Mouse (Mus musculus): ENCODE data around the gene Tent4b.

The Tent4b gene

DNA sequence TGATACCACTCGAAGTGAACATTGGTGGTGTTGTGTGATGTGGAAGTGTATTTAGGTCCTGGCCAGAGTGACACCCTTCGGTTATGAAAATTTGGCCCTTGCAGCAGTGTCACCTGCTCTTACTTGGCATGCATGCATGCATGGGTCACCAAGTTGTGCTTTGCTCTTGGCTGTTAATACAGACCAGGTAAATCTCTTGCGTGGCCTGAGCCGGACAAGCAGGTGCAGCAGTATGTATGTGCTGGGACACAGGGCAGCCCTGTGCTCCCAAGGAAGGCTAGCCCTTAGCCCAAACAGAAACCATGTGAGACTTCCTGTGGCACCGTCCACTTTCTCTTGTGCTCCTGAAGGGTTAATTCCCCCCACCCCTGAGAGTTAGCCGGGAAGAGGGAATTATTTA, 28.8 kb downstream of the Tent4b start:
- no peak for DNase-seq (ENCODE audit: extremely low read depth, low read depth, low spot score)

DNA sequence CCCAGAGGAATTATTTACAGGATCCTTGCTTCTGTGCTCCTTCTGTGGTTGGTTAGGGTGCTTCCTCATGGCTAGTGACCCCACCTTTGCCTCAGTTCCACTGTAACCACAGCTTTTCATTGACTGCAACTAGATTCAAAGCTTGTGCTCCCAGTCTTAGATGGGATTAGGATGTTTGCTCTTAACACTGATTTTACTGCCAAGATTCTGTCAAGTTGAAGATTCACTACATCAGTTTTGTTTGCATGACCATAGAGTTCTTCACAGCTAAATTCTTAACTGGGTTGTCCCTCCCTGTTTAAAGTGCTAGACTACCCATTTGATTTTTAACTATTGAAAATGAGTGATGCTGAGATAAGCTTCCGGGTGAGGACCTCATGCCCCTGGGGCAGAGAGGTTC, 29.3 kb downstream of the Tent4b start:
- DNase-seq (ENCODE audit: extremely low read depth, low read depth, low spot score) = no peak

DNA sequence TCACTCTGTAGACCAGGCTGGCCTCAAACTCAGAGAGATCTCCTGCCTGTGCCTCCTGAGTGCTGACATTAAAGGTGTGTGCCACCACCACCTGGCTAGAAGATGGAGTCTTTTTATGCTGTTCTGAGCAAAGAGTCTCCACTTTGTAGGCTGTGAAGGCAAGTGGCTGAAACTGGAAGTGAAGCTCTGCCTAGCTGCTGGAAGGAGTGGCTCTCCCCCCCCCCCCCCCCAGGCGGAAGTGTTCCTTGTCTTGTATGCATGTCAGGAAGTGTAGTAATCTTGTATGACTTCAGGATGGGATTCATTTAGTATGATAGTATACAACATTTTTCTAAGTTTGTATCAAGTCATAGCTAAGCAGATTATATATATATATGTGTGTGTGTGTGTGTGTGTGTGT, 29.8 kb downstream of the Tent4b start:
- no peak for DNase-seq (ENCODE audit: extremely low read depth, low read depth, low spot score)

DNA sequence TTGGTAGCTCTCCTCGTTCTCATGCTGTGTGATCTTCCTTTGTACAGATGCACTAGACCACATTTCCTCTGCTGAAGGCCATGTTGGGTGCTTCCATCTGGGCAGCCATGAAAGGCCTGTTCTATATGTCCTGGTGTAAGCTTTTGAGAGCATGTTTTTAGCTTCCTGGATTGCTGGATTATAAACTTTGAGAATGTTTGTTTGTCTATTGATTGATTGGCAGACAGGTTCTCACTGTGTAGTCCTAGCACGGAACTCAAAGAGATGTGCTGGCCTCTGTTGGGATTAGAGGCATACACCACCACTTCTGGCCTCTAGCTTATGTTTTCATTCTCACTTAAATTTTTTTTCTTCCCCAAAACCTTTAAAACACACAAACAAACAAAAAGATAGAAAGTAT, 37.7 kb downstream of the Tent4b start:
- no peak for DNase-seq (ENCODE audit: extremely low read depth, low read depth, low spot score)

DNA sequence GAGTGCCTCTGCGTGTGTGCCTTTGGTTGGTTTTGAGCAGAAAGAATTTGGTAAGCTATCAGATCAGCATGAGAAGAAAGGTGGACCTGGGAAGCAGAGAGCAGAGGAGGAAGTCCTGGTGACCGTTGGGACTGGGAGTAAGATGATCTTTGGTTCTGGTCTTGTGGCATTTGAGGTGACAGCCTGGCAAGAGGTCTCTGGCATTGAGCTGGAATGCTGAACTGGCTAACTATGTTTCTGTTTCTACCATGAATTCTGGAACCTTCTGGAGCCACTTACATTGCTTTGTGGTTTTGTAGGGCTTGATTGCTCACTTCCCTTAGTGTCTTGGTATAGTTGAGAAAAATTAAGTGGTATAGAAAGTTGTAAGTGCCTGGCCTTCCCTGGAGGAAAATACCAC, 38.6 kb downstream of the Tent4b start:
- DNase-seq (ENCODE audit: extremely low read depth, low read depth, low spot score) = no peak

DNA sequence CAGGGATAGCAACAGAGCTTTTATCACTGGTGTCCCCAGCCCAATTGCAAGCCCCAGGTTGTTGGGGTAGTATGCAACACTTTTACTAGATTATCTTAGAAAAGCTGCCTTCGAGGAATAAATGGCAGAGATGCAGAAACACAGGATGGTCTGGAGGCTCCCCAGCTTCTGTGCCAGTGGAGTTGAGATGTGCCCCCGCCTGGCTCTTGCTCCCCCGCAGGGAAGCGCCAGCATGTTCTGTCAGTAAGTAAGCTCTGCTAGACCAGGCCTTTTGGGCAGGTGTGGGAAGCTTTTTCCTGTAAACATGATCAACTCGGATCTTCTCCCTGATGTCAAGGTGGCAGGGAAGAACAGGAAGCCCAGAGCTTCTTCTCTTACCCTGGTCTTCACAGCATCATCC, 40.3 kb downstream of the Tent4b start:
- no peak for DNase-seq (ENCODE audit: extremely low read depth, low read depth, low spot score)

DNA sequence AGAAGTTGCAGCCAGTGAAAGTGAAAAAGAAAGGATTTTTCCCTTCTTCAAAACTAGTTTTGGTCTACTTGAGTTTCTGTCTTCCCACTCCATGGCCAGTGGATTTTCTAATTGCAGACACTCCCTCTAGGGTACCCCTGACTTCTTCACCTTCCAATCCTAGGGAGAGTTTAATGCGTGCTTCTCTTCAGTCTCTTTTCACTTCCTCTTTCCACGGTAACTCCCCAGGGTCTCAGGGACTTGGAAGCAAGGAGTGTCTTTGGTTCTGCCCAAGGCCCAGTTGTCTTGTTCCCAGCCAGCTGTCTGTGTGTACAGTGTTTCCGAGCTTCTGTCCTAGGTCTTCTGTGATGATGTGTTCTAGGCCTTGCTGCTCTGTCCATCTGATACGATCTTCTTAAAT, 42.9 kb downstream of the Tent4b start:
- DNase-seq (ENCODE audit: extremely low read depth, low read depth, low spot score) = no peak

DNA sequence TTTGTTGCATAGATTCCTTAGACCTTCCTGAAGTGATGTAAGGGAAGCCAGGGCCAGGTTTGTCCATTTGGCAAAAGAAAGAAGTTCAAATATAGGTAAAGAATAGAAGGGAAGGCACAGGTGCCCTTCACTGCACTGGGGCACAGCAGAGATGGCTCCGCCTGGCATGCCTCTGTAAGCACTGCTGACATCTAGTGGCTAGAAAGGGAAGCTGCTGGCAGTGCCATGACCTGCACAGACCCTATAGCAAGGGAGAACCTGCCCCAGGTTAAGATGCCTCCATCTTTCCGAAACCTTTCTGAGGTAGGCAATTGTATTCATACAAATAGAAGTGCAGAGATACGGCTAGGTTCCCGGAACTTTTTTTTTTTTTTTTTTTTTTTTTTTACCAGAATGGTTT, 45.3 kb downstream of the Tent4b start:
- no peak for DNase-seq (ENCODE audit: extremely low read depth, low read depth, low spot score)

DNA sequence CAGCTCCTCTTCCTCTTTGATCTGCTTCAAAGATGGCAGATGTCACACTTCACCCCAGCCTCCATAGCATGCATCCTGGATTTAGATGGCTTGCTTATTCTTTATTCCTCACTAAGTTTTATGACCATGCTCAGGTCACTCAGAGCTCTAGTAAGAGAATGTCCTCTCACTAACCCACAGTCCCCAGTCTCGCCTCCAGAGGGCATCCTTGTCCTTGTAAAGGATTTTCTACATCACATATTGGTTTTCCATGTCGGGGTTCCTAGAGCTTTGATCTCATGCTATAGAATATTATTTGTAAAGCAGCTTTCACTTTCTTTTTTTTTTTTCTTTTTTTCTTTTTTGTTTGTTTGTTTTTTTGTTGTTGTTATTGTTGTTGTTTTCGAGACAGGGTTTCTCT, 53.8 kb downstream of the Tent4b start:
- no peak for DNase-seq (ENCODE audit: extremely low read depth, low read depth, low spot score)

DNA sequence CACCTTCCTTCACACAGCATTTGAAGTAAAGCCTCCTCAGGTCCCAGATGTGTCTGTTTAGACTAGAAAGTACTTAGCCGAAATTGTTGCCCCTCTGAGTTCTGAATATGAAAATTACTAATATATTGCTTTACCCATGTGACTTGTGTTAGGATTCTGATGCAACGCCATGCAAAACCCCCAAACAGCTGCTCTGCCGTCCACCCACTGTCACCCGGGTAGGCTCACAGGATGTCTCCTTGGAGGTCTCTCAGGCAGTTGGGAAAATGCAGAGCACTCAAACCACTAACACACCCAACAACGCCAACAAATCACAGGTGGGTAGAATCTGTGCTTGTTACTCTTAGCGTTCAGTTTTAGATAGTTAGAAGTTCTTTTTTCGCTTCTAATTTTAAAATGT, 55.9 kb downstream of the Tent4b start:
- DNase-seq (ENCODE audit: extremely low read depth, low read depth, low spot score) = no peak

DNA sequence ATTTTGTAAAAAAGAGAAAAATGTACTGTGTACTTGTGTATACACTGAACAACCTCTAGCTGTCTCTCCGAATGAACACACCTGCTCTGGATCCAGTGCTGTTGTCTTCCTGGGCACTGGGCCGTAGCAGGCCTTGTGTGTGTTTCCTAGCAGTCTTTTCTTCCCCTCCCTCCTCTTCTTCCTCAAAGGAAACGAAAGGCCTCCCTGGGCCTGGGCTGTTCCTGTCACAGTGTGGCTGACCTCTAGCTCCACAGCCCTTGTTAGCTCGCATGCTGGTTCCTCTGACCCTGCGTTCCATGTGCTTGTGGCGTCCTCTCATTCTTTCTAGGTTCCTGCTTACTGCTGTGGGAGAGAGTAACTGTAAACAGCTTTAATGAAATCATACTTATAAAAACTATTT, 59.0 kb downstream of the Tent4b start:
- DNase-seq (ENCODE audit: extremely low read depth, low read depth, low spot score) = no peak

DNA sequence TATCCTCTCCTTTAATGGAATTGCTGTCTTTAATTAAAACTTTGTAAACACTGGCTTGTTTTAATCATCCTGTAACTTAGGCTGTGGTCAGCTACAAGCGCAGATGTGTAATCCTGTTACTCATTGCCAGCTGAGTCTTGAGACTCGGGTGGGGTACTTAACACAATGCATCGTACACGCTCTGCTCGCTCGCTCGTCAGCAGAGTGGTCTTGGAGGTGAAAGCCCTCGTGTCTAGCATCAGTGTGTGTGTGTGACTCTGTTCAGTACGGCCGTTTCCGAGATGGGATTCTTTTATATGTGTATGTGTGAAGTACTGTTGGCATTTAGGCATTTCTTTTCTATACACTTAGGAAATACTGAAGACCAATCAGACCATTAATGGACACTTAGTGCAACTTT, 59.5 kb downstream of the Tent4b start:
- no peak for DNase-seq (ENCODE audit: extremely low read depth, low read depth, low spot score)

DNA sequence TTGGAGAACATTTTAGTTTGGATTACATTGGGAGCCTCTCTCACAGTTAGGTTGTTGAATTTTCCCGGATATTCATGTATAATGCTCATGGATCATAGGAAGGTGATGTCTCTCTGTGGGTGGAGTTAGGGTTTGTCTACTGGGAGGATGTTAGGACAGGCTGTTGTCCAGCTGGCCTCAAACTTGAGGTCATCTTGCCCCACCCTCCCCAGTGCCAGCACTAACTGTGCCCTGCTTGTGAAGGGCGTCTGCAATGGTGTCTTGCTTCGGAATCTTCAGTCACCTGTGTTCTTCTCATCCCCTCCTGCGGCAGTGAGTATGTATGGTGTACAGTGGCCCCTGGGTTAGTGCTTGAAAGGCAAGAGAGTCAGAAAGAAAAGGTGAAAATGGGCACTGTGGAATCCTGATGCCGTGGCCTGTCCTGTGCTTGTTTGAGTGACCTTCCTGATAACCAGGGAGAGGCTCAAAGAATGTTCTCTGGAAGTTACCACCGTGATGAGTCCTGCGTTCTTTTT, 61.5 kb downstream of the Tent4b start:
- no peak for DNase-seq (ENCODE audit: extremely low read depth, low read depth, low spot score)

DNA sequence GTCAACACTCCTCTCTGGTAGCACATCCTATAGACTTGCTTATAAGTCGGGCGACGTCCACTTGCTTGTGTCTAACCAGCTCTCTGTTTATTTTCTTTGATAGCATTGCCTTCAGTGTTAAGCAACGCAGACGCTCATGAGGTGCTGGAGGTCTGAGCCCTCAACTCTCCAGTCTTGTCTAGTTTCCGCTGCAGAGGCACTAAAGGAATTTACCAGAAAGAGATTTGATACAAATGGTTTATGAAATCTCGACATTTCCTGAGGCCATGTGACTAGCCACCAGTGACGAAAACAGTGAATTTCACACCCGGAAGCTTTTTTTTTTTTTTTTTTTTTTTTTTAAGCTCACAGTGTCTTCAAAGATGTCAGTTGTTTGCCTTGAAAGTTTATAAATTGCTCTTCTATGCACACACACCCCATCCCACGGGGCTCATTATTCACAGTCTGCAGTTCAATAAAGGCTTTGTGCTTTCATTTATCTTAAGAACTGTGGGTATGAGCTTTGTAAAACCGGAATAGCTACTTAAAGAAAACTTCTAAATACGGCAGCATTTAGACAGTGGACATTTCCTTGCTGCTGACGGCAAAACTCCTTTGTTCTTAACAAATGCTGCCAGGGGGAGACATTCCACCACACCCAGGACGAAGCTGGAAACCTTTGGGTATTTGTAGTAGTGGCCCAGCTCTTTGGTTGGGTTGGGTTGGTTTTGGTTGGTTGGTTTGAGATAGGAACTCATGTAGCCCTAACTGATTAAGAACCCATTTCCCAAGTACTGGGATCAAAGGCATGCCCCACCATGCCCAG, 64.0 kb downstream of the Tent4b start:
- DNase-seq (ENCODE audit: extremely low read depth, low read depth, low spot score) = no peak

DNA sequence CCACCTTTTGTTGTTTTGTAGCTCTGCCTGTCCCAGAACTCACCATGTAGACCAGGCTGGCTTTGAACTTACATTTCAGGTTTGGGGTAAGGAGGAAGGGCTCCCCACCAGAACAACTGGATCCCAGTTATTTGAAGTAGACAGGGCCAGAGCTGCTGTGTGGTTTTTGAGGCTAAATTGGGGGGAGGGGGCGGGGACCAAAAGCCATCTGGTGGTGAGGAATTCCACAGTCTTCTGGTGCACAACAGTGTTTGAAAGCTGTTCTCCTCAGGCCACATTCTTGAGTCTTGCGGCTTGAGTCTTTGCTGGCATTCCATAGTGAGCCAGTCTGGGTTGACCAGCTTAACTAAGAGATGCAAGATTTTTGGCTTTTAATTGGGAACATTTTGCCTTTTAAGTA, 66.5 kb downstream of the Tent4b start:
- DNase-seq (ENCODE audit: extremely low read depth, low read depth, low spot score) = no peak

DNA sequence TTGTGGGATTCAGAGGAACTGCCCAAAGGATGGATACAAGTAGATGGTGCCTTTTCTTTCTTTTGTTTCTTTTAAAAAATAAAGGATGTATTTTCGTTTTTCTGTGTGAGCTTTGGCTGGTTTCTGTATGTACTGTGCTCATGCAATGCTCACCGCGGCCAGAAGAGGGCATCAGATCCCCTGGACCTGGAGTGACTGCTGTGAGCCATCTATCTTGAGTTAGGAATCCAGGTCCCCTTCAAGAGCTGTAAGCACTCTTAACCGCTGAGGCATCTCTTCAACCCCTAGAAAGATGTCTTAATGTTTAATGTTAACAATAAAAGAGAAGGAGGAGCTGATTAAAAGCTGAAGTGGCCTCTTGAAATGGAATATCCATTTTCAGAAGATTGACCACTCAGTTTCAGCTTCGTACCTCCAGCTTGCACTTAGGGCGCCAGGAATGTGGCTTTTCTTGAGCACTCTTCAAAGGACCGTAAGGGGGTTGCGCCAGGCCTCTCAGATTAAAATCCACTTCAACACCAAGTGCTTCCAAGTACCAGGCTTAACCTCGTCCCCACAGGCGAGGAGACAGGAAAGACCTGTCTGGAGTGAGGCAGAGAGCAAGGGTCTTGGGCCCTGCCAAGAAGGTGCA, 67.3 kb downstream of the Tent4b start:
- peak; percentile 86 for DNase-seq (ENCODE audit: extremely low read depth, low read depth, low spot score)

DNA sequence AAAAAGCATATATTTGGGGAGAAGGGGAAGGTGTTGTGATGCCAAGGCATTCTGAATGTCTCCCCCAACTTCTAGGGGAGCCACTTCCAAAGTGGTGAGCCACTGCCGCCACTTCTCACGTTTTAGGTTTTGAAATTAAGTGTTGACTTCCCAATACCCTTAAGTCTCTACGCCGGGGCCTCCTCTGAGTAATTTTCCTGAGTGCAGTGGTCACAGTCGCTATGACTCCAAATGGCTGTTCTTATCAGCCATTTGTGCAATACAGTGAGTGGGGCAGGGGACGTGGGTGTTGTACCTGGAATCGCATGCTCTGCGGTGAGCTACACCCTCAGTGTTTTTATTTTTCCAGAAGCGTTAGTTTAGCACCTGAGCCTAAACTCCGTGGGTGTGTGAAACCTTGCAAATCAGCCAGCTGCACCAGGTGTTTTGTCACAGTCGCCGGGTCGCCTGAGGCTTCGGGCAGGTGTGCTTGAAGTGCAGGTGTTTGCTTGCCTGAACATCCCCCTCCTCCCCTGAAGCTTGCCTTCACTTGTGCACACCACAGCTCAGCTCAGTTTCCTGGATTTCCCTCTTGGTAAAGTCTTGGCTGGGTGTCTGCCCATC, 67.9 kb downstream of the Tent4b start:
- DNase-seq (ENCODE audit: extremely low read depth, low read depth, low spot score) = peak; percentile 94

DNA sequence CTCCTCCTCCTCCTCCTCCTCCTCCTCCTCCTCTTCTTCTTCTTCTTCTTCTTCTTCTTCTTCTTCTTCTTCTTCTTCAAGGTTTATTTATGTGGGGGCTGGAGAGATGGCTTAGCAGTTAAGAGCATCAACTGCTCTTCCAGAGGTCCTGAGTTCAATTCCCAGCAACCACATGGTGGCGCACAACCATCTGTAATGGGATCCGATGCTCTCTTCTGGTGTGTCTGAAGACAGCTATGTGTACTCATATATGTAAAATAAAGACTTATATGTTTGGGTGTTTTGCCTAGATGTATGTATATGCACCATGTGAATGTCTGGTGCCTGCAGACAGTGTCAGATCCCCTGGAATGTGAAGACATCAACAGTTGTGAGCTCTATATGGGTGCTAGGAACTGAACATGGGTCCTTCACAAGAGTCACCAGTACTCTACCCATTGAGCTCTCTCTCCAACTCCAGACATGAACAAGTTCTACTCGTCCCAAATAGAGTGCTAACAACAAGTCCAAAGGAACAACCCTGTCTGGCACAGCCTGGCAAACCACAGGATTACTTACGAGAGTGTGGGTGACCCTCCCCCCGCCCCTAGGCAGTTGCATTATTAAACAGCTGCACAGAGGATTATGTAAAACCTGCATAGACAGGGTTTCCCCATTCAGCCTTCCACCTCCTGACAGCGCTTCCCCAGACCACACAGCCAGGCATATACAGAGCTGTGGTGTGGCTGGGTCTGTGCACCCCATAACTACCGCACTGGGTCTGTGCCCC, 70.3 kb downstream of the Tent4b start:
- peak; percentile 70 for DNase-seq (ENCODE audit: extremely low read depth, low read depth, low spot score)

DNA sequence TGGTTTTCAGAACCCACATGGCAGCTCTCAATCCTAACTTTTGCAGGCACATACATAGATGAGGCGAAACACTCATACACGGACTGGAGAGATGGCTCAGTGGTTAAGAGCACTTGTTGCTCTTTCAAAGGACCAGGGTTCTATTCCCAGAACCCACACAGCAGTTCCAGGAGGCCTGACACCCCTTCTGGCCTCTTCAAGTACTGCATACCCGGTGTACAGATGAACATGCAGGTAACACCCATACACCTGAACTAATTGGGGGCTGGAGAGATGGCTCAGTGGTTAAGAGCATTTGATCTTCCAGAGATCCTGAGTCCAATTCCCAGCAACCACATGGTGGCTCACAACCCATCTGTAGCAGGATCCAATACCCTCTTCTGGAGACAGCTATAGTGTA, 71.1 kb downstream of the Tent4b start:
- DNase-seq (ENCODE audit: extremely low read depth, low read depth, low spot score) = no peak

DNA sequence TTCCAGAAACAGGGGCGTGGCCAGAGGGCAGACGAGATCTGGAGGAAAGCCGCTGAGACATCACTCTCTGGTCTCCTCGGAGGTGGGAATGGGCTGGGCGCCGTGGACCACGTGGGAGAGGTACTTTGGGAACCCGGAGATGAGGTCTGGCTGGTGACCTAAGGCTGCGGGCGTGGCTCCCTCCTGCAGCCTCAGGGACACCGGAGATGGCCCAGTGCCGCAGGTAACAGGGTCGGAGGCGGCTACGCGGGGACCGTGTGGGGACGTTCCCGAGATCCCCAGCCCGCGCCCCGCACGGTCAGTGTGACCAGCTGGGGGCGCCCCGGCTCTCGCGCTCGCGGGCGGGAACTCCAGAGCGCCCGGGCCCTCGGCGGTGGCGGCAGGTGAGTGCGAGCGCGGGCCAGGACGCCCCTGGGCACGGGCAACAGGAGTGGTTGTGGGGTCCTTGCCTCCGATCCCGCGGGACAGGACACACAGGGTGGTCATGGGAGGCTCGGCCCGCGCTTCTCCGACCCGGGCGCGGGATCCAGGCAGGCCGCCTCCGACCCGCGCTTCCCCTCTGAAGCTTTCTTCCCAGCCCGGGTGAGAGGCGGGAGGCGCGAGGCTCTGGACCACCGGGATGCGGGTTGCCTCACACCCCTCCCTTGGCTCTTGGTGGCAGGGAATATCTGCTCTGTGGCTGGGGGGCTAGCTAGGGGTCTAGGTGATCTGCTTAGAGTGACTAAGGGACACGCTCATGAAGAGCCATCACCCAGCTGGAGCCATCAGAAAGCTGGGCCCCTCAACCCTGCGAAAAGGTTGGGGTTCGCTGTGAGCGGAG, 73.4 kb downstream of the Tent4b start, which contains the start of gene Adcy7:
Gene Adcy7, plus strand, starts transcription at position 173 of the 820 bp plus-strand sequence.
- no peak for DNase-seq (ENCODE audit: extremely low read depth, low read depth, low spot score)

DNA sequence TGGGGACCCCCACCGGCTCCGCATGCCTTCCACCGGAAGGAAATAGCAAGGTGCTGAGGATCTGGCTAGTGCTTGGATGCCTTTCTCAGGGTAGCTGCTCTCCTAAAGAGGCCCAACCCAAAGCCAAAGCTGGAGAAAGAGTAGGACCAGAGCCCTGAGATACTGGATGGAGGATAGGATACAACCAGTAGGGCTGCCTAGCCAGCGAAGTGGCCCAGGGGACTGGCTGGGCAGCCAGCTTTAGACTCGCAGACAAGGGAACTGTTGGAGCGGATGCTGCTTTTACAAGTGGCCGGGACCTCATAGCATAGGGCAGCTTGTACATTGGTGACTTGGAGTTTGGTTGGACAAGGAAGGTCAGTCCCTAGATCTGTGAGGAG, 74.0 kb downstream of the Tent4b start:
- no peak for DNase-seq (ENCODE audit: extremely low read depth, low read depth, low spot score)

All from fat pad, adult 2 months (tissue).